Mouse (Mus musculus): ENCODE measurements around the gene Tbxas1.

GRCm38 (mm10) chr6:38868974-38869373 is 6.2 kb upstream of the Tbxas1 start:
- no peak for TF ChIP-seq CTCF (IDR thresholded peaks at IDR 0.05; ENCODE audit: low read depth)
- TF ChIP-seq EP300 (optimal IDR thresholded peaks at IDR 0.05) = no peak
